Mouse (Mus musculus) lung, adult 2 months (tissue): ENCODE data around the gene Cbfa2t3. TPM values are rescaled to one million over a fixed set of nuclear protein-coding genes. Genes with fewer than 3 reads are reported as not detected.

Experiments used
- DNase-seq: peaks from one replicate; pipeline ENCODE4 v3.0.0; 2022
- H3K4me1 ChIP-seq: fragments of 200-500 bp; 2 replicates; pipeline ENCODE4 v1.6.1; 2011; ENCODE audit warnings: low read length; ENCODE audit not compliant: control insufficient read depth, insufficient read depth
- H3K4me3 ChIP-seq: fragments of 200-500 bp; replicated peaks from 2 replicates; pipeline ENCODE3; 2011; ENCODE audit warnings: low read depth, mild to moderate bottlenecking, control low read depth, low read length; ENCODE audit errors: extremely low read depth
- CTCF ChIP-seq: fragments of 200-500 bp; IDR thresholded peaks from 2 replicates; pipeline ENCODE4 v1.5.1; 2011; ENCODE audit warnings: mild to moderate bottlenecking, low read length, control low read depth; ENCODE audit not compliant: insufficient read depth
- POLR2A ChIP-seq: fragments of 200-500 bp; IDR thresholded peaks from 2 replicates; pipeline ENCODE4 v1.6.1; 2011; ENCODE audit warnings: low read depth, mild to moderate bottlenecking, control low read depth, low read length, borderline replicate concordance; ENCODE audit errors: extremely low read depth
- WGBS: fragments of 180-500 bp; shearing (Covaris S2); methylation state at CpG from one replicate; pipeline ENCODE4 v1.1.7; 2018; 5-methylcytosine and 5-hydroxymethylcytosine counted together
- polyA plus RNA-seq: library from polyadenylated mRNA; depleted of rRNA; stranded (reverse); fragments of >200 nt; gene quantifications from 2 replicates; pipeline ENCODE4 v1.2.3, GENCODE M21; 2012

Cbfa2t3 gene
- polyA plus RNA-seq, 1 experiment = 40.0 TPM

GRCm38 (mm10) chr8:122670001-122670400, 28.9 kb downstream of the Cbfa2t3 start:
- DNase-seq = no peak

GRCm38 (mm10) chr8:122669370-122669769, 29.5 kb downstream of the Cbfa2t3 start:
- DNase-seq = no peak
- no peak for TF ChIP-seq CTCF
- no peak for TF ChIP-seq POLR2A
- Histone ChIP-seq H3K4me1 (peaks cover 45% of the 10 kb centered on the region), H3K4me3 (no peak overlapping the region)
- 37% methylated on average over 5 of the region's 5 CpGs for WGBS

More at GRCm38 (mm10) chr8:122670001-122670400, 28.9 kb downstream of the Cbfa2t3 start:
- Histone ChIP-seq H3K4me3 (no peak overlapping the region), H3K4me1 (peaks cover 43% of the 10 kb centered on the region)
- TF ChIP-seq CTCF = no peak
- no peak for TF ChIP-seq POLR2A
- WGBS = 47% methylated on average over 11 of the region's 11 CpGs

GRCm38 (mm10) chr8:122667854-122668253, 31.1 kb downstream of the Cbfa2t3 start:
- 52% methylated on average over 11 of the region's 11 CpGs for WGBS
- H3K4me3 ChIP-seq = no peak overlapping the region
- H3K4me1 ChIP-seq = peaks cover 59% of the 10 kb centered on the region
- TF ChIP-seq POLR2A = no peak
- no peak for TF ChIP-seq CTCF
- no peak for DNase-seq

GRCm38 (mm10) chr8:122666827-122667226, 32.1 kb downstream of the Cbfa2t3 start:
- H3K4me1 ChIP-seq = peaks cover 65% of the 10 kb centered on the region
- H3K4me3 ChIP-seq = no peak overlapping the region
- TF ChIP-seq POLR2A (no peak), CTCF (no peak)
- WGBS = 25% methylated on average over 12 of the region's 12 CpGs
- DNase-seq = no peak

GRCm38 (mm10) chr8:122666338-122666764, 32.6 kb downstream of the Cbfa2t3 start:
- WGBS = 20% methylated on average over 9 of the region's 9 CpGs
- peak; percentile 52 for DNase-seq
- TF ChIP-seq CTCF (no peak), POLR2A (0 out of 2 replicates have a peak, but pooled peaks have one; percentile 13)
- H3K4me1 ChIP-seq = peaks cover 70% of the 10 kb centered on the region
- H3K4me3 ChIP-seq = no peak overlapping the region

GRCm38 (mm10) chr8:122665667-122666316, 33.1 kb downstream of the Cbfa2t3 start:
- H3K4me3 ChIP-seq = no peak overlapping the region
- H3K4me1 ChIP-seq = peaks cover 71% of the 10 kb centered on the region
- 24% methylated on average over 14 of the region's 14 CpGs for WGBS
- no peak for TF ChIP-seq CTCF
- TF ChIP-seq POLR2A = no peak
- peak; percentile 70 for DNase-seq

GRCm38 (mm10) chr8:122665221-122665620, 33.7 kb downstream of the Cbfa2t3 start:
- DNase-seq = peak; percentile 53
- Histone ChIP-seq H3K4me1 (peaks cover 69% of the 10 kb centered on the region), H3K4me3 (no peak overlapping the region)
- 33% methylated on average over 8 of the region's 8 CpGs for WGBS
- TF ChIP-seq POLR2A (peak; percentile 44; the same call in 1 of the 2 replicates), CTCF (0 out of 2 replicates have a peak, but pooled peaks have one; percentile 4)

- DNase-seq = no peak
- 53% methylated on average over 5 of the region's 5 CpGs for WGBS
- peaks cover 60% of the 10 kb centered on the region for H3K4me1 ChIP-seq
- H3K4me3 ChIP-seq = no peak overlapping the region
- no peak for TF ChIP-seq POLR2A
- TF ChIP-seq CTCF = no peak
Measured at GRCm38 (mm10) chr8:122663670-122664069, 35.2 kb downstream of the Cbfa2t3 start.

GRCm38 (mm10) chr8:122663106-122663505, 35.8 kb downstream of the Cbfa2t3 start:
- Histone ChIP-seq H3K4me1 (peaks cover 57% of the 10 kb centered on the region), H3K4me3 (no peak overlapping the region)
- WGBS = 23% methylated on average over 3 of the region's 3 CpGs
- TF ChIP-seq CTCF (no peak), POLR2A (no peak)
- no peak for DNase-seq

GRCm38 (mm10) chr8:122661894-122662293, 37.0 kb downstream of the Cbfa2t3 start:
- WGBS = 58% methylated on average over 2 of the region's 2 CpGs
- TF ChIP-seq POLR2A (no peak), CTCF (no peak)
- DNase-seq = no peak
- Histone ChIP-seq H3K4me1 (peaks cover 61% of the 10 kb centered on the region), H3K4me3 (no peak overlapping the region)
